Mouse (Mus musculus) liver, adult 2 months (tissue): ENCODE results near the gene Sgms1. TPM values are rescaled to one million over a fixed set of nuclear protein-coding genes. Genes with fewer than 3 reads are reported as not detected.

Experiments used
- DNase-seq: peaks from one replicate; pipeline ENCODE4 v3.0.0-alpha.2; 2011; ENCODE audit warnings: low read depth, low spot score; ENCODE audit errors: extremely low read depth
- H3K27ac ChIP-seq: fragments of 200-500 bp; replicated peaks from 2 replicates; pipeline ENCODE4 v1.5.1; 2012; ENCODE audit warnings: low read depth, mild to moderate bottlenecking, control low read depth, inconsistent platforms, low read length; ENCODE audit not compliant: insufficient read depth
- H3K27me3 ChIP-seq: fragments of 200-500 bp; 2 replicates; pipeline ENCODE4 v1.6.1; 2012; ENCODE audit warnings: mild to moderate bottlenecking, moderate library complexity, low read length, inconsistent platforms; ENCODE audit not compliant: control insufficient read depth, insufficient read depth
- H3K36me3 ChIP-seq: fragments of 200-500 bp; 2 replicates; pipeline ENCODE4 v1.6.1; 2012; ENCODE audit warnings: low read length, inconsistent platforms; ENCODE audit not compliant: control insufficient read depth, insufficient read depth
- H3K4me1 ChIP-seq: fragments of 200-500 bp; 2 replicates; pipeline ENCODE4 v1.6.1; 2011; ENCODE audit warnings: low read length; ENCODE audit not compliant: control insufficient read depth, insufficient read depth
- H3K4me3 ChIP-seq: fragments of 200-500 bp; 2 replicates; pipeline ENCODE4 v1.5.1; 2011; ENCODE audit warnings: low read depth, mild to moderate bottlenecking, control low read depth, low read length, moderate library complexity; ENCODE audit not compliant: insufficient read depth
- H3K79me2 ChIP-seq: fragments of 200-500 bp; 2 replicates; pipeline ENCODE4 v1.6.1; 2012; ENCODE audit warnings: inconsistent platforms, mild to moderate bottlenecking, low read length, moderate library complexity; ENCODE audit not compliant: control insufficient read depth, insufficient read depth
- H3K9ac ChIP-seq: fragments of 200-500 bp; 2 replicates; pipeline ENCODE4 v1.6.1; 2012; ENCODE audit warnings: low read depth, mild to moderate bottlenecking, control low read depth, inconsistent platforms, low read length
- CTCF ChIP-seq: fragments of 200-500 bp; IDR thresholded peaks from 2 replicates; pipeline ENCODE4 v1.5.1; 2011; ENCODE audit warnings: low read depth, low read length, control low read depth
- POLR2A ChIP-seq: fragments of 200-500 bp; IDR thresholded peaks from 2 replicates; pipeline ENCODE4 v1.6.1; 2011; ENCODE audit warnings: low read length, control low read depth; ENCODE audit not compliant: insufficient read depth; ENCODE audit errors: extremely low read depth
- WGBS: fragments of 180-500 bp; shearing (Covaris S2); methylation state at CpG from one replicate; pipeline ENCODE4 v1.1.7; 2018; 5-methylcytosine and 5-hydroxymethylcytosine counted together
- polyA plus RNA-seq: library from polyadenylated mRNA; depleted of rRNA; stranded (reverse); fragments of >200 nt; gene quantifications from 2 replicates; pipeline ENCODE4 v1.2.3, GENCODE M21; 2012
- total RNA-seq: library from RNA; depleted of rRNA; stranded (reverse); fragments of >200 nt; gene quantifications from 2 replicates; pipeline ENCODE4 v1.2.3, GENCODE M21; 2014

Sgms1 gene
- total and polyA plus RNA-seq, 2 experiments, result 6.5 to 26.7 TPM

- Histone ChIP-seq H3K27me3 (no peaks in the 10 kb centered on the region), H3K9ac (no peak overlapping the region), H3K27ac (no peak overlapping the region), H3K4me3 (no peak overlapping the region), H3K4me1 (no peaks in the 10 kb centered on the region; the same call in 1 of the 2 replicates), H3K36me3 (no peaks in the 10 kb centered on the region), H3K79me2 (peaks cover 13% of the 10 kb centered on the region; the same call in 1 of the 2 replicates)
- TF ChIP-seq CTCF (no peak), POLR2A (no peak)
- DNase-seq, result no peak
- 91% methylated on average over 4 of the region's 4 CpGs for WGBS
Observed at GRCm38 (mm10) chr19:32333544-32333943, 56.0 kb downstream of the Sgms1 start.

DNA sequence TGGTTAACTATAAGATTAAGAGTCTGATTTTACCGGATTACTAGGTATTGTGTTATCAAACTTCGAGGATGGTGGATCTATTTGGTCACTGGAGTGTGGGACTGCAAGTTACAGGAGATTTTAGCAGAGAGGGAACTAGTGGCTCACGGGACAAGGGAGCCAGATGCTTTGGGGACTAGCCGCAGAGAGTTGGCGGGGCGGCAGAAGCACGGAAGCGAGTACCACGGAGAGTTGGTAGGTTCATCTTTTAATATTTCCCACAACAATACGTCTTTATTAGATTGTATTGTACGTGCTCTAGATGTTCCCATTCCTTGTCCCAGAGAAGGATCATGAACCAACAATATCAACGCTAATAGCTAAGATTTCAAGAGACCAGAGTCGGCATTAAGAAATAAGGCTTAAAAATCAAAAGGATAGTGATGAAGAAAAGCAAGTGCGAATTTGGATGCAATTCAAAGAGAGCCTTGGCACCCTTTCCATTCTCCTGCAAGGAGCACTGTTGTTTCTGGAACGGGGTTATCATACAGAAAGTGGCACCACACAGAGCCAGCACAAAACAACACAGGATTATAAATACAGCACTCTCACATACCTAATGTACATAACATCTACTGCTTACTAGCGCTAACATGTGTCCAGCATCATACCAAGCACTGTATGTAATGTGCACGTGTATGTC lies 56.6 kb downstream of the Sgms1 start:
- no peak overlapping the region for H3K9ac ChIP-seq
- TF ChIP-seq CTCF (no peak), POLR2A (no peak)
- DNase-seq, result no peak

GRCm38 (mm10) chr19:32330231-32330630 lies 59.3 kb downstream of the Sgms1 start:
- H3K9ac ChIP-seq, result no peak overlapping the region
- H3K27me3 ChIP-seq, result no peaks in the 10 kb centered on the region
- H3K79me2 ChIP-seq, result peaks cover 11% of the 10 kb centered on the region; the same call in 1 of the 2 replicates
- H3K4me3 ChIP-seq, result no peak overlapping the region
- peaks cover 3% of the 10 kb centered on the region for H3K4me1 ChIP-seq
- DNase-seq, result no peak
- no peaks in the 10 kb centered on the region for H3K36me3 ChIP-seq
- H3K27ac ChIP-seq, result no peak overlapping the region
- WGBS, result 69% methylated on average over 3 of the region's 3 CpGs
- TF ChIP-seq POLR2A, result no peak
- no peak for TF ChIP-seq CTCF

More for the DNA sequence above, 56.6 kb downstream of the Sgms1 start:
- H3K27ac ChIP-seq, result no peak overlapping the region
- H3K79me2 ChIP-seq, result peaks cover 14% of the 10 kb centered on the region; the same call in 1 of the 2 replicates
- no peaks in the 10 kb centered on the region; the same call in 1 of the 2 replicates for H3K4me1 ChIP-seq
- no peaks in the 10 kb centered on the region for H3K36me3 ChIP-seq
- 95% methylated on average over 17 of the region's 17 CpGs for WGBS
- H3K4me3 ChIP-seq, result no peak overlapping the region
- no peaks in the 10 kb centered on the region for H3K27me3 ChIP-seq

DNA sequence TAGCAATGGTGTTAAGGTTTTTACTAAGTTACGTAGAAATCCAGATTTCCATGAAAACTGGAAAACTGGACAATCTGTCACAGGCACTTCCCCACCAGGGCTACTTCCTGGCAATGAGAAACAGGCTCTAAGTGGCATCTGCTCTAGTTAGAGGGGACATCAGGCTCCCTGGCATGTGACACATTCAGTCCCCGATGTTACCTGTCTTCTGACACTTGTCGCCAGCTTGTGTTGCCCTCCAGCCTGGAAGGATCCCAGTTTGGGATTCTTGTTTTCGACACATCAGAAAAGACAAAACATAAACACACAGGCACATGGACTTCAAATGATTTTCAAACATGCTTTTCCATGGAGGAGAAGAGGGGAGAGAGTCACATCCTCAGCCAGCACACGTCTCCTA lies 60.0 kb downstream of the Sgms1 start:
- Histone ChIP-seq H3K27ac (no peak overlapping the region), H3K79me2 (peaks cover 11% of the 10 kb centered on the region; the same call in 1 of the 2 replicates), H3K4me1 (peaks cover 3% of the 10 kb centered on the region), H3K9ac (no peak overlapping the region), H3K4me3 (no peak overlapping the region), H3K27me3 (no peaks in the 10 kb centered on the region), H3K36me3 (no peaks in the 10 kb centered on the region)
- DNase-seq, result no peak
- TF ChIP-seq POLR2A (no peak), CTCF (no peak)
- WGBS, result 93% methylated on average over 5 of the region's 5 CpGs

DNA sequence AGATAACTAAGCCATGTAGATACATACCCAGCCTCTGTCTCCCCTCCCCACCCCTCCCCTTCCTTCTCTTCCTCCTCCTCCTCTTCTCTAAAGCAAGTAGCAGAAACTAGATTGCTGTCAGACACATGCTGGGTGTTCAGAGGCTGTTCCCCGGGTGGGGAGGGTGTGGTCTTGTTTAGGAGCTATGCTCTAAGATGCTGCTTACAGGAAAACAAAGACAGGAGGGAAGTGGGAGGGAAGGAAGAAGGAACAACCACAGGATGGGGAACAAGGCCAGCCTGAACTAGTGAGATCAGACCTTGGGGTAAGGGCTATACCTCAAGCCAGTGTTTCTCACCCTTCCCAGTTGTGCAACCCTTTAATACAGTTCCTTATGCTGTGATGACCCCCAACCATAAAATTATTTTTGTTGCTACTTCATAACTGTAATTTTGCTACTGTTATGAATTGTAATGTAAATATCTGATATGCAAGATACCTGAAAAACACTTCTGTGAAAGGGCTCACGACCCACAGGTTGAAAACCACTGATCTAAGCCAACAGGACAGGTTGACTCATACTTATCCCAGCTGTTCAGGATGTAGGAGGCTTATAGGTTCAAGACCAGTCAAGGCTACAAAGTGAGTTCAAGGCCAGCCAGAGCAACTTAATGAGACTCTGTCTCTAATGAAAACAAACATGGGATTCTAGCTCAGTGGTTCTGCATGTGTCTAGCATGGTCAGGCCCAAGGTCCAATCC lies 61.3 kb downstream of the Sgms1 start:
- Histone ChIP-seq H3K27ac (no peak overlapping the region), H3K9ac (no peak overlapping the region), H3K36me3 (no peaks in the 10 kb centered on the region), H3K4me1 (peaks cover 11% of the 10 kb centered on the region), H3K27me3 (no peaks in the 10 kb centered on the region), H3K4me3 (no peak overlapping the region), H3K79me2 (peaks cover 7% of the 10 kb centered on the region; the same call in 1 of the 2 replicates)
- 73% methylated on average over 2 of the region's 2 CpGs for WGBS
- DNase-seq, result no peak
- no peak for TF ChIP-seq CTCF
- no peak for TF ChIP-seq POLR2A
